Mouse (Mus musculus): ENCODE data around the gene Akt2. TPM values are rescaled to one million over a fixed set of nuclear protein-coding genes. Genes with fewer than 3 reads are reported as not detected.
"Not testable (repeated sequence)": the region's sequence is repeated elsewhere in the genome, so short reads cannot be mapped to it uniquely, and the experiment has no call there.

Gene Akt2
- total and polyA plus RNA-seq, 3 experiments: 134 to 219 (median 181) TPM

DNA sequence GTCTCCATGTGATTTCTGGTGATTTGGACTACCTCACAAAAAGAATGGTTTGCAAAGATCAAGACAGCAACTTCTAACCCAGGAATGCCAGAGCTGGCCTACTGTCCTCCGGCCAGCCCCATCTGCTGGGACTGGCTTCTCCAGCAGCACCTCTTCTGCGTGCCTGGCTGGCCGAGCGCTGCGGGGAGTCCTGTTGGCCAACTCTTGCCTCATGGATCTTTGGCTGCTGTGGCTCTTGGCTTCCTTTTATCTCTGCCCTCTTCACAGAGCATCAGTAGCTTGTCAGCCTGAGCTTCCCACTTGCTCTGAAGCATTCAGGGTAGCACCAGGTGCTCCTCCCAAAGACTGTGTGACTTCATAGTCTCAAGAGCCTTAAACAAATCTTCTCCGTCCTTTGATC is 36.8 kb downstream of the Akt2 start:
- Histone ChIP-seq H3K4me1 (ENCODE audit: control insufficient read depth, insufficient read depth, low read length) (peaks cover 2% of the 10 kb centered on the region; the same call in 1 of the 2 replicates), H3K4me3 (no peak overlapping the region), H3K79me2 (replicated peaks; ENCODE audit: control insufficient read depth, insufficient read depth, low read length) (no peaks in the 10 kb centered on the region), H3K27me3 (ENCODE audit: control insufficient read depth, insufficient read depth, low read length) (no peaks in the 10 kb centered on the region), H3K9ac (ENCODE audit: low read depth, low read length) (no peak overlapping the region), H3K36me3 (ENCODE audit: control insufficient read depth, insufficient read depth, low read length) (no peaks in the 10 kb centered on the region), H3K27ac (no peak overlapping the region)
- WGBS: 48% methylated on average over 6 of the region's 6 CpGs
- TF ChIP-seq EP300 (IDR thresholded peaks at IDR 0.05; ENCODE audit: insufficient read depth, low read depth, low read length) (0 out of 2 replicates have a peak, but pooled peaks have one; percentile 19), POLR2A (IDR thresholded peaks at IDR 0.05; ENCODE audit: insufficient read depth, low read depth, low read length) (no peak), CTCF (IDR thresholded peaks at IDR 0.05) (0 out of 2 replicates have a peak, but pooled peaks have one; percentile 5)
- peak in 1 of 2 experiments; percentile 68 for DNase-seq
- intact Hi-C loops (cut with DNase I): no loop called here

DNA sequence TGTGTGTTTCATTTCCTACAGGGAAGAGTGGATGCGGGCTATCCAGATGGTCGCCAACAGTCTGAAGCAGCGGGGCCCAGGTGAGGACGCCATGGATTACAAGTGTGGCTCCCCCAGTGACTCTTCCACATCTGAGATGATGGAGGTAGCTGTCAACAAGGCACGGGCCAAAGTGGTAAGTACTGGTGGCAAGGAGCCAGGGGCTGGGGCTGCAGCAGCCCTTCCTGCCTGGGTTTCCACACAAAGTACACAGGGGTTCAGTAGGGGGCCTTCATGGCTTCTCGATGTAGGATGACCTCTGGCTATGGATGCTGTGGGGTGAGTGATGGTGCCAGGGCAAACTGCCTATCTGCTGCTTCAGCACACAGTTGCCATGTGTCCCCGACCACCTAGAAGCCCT is 37.5 kb downstream of the Akt2 start:
- H3K4me1 ChIP-seq (ENCODE audit: control insufficient read depth, insufficient read depth, low read length); H3K9ac ChIP-seq (ENCODE audit: low read depth, low read length); intact Hi-C loops (cut with DNase I); H3K27ac ChIP-seq; H3K27me3 ChIP-seq (ENCODE audit: control insufficient read depth, insufficient read depth, low read length); DNase-seq; H3K79me2 ChIP-seq (replicated peaks; ENCODE audit: control insufficient read depth, insufficient read depth, low read length); H3K4me3 ChIP-seq; H3K36me3 ChIP-seq (ENCODE audit: control insufficient read depth, insufficient read depth, low read length): not testable (repeated sequence)
- 84% methylated on average over 7 of the region's 7 CpGs for WGBS

DNA sequence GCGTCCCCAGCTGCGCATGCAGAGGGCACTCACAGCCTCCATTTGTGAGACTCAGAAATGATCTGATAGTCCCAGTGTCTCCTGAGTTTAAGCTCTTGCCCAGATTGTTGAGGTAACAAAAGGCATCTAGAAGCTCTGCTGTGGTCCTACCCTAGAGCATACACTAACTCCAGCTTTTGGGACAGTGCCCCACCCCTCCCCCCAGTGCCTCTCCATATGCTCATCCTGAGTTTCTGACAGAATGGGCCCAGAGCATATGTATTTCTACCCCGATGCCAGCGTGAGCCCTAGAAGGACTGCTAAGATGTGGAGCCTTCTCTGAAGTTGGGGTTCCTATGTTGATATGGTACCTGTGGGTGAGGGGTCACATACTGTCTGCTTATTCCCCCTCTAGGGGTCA is 40.1 kb downstream of the Akt2 start:
- intact Hi-C loops (cut with DNase I): no loop called here
- no peaks in the 10 kb centered on the region for H3K79me2 ChIP-seq (replicated peaks; ENCODE audit: control insufficient read depth, insufficient read depth, low read length)
- H3K9ac ChIP-seq (ENCODE audit: low read depth, low read length): no peak overlapping the region
- 93% methylated on average over 4 of the region's 4 CpGs for WGBS
- DNase-seq: no peak
- TF ChIP-seq EP300 (IDR thresholded peaks at IDR 0.05; ENCODE audit: insufficient read depth, low read depth, low read length) (no peak), CTCF (IDR thresholded peaks at IDR 0.05) (no peak), POLR2A (IDR thresholded peaks at IDR 0.05; ENCODE audit: insufficient read depth, low read depth, low read length) (no peak)
- H3K36me3 ChIP-seq (ENCODE audit: control insufficient read depth, insufficient read depth, low read length): no peaks in the 10 kb centered on the region
- H3K27ac ChIP-seq: no peak overlapping the region
- H3K4me3 ChIP-seq: no peak overlapping the region
- H3K4me1 ChIP-seq (ENCODE audit: control insufficient read depth, insufficient read depth, low read length): peaks cover 2% of the 10 kb centered on the region; the same call in 1 of the 2 replicates
- H3K27me3 ChIP-seq (ENCODE audit: control insufficient read depth, insufficient read depth, low read length): no peaks in the 10 kb centered on the region

DNA sequence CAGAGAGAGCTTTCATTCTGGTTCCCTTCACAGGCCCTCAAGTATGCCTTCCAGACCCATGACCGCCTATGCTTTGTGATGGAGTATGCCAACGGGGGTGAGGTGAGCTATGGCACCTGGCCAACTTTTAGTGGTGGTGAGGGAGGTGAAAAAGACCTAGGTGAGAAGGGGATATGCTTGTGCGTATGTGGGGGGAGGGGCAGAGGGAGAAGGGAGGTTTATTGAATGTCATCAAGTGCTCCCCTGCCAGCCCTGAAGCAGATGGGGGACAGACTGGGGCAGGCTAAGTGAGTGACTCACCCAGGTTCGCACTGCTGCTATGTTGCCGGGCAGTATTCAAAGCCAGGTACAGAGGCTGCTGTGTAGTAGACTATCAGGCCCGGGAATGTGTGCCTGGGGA is 41.8 kb downstream of the Akt2 start:
- Histone ChIP-seq H3K4me3 (no peak overlapping the region), H3K27ac (no peak overlapping the region), H3K4me1 (ENCODE audit: control insufficient read depth, insufficient read depth, low read length) (no peaks in the 10 kb centered on the region; the same call in 1 of the 2 replicates), H3K36me3 (ENCODE audit: control insufficient read depth, insufficient read depth, low read length) (no peaks in the 10 kb centered on the region), H3K9ac (ENCODE audit: low read depth, low read length) (no peak overlapping the region), H3K79me2 (replicated peaks; ENCODE audit: control insufficient read depth, insufficient read depth, low read length) (no peaks in the 10 kb centered on the region), H3K27me3 (ENCODE audit: control insufficient read depth, insufficient read depth, low read length) (no peaks in the 10 kb centered on the region)
- intact Hi-C loops (cut with DNase I): no loop called here
- WGBS: 93% methylated on average over 6 of the region's 6 CpGs
- no peak for DNase-seq
- no peak for TF ChIP-seq CTCF (IDR thresholded peaks at IDR 0.05)
- TF ChIP-seq POLR2A (IDR thresholded peaks at IDR 0.05; ENCODE audit: insufficient read depth, low read depth, low read length): no peak
- no peak for TF ChIP-seq EP300 (IDR thresholded peaks at IDR 0.05; ENCODE audit: insufficient read depth, low read depth, low read length)

DNA sequence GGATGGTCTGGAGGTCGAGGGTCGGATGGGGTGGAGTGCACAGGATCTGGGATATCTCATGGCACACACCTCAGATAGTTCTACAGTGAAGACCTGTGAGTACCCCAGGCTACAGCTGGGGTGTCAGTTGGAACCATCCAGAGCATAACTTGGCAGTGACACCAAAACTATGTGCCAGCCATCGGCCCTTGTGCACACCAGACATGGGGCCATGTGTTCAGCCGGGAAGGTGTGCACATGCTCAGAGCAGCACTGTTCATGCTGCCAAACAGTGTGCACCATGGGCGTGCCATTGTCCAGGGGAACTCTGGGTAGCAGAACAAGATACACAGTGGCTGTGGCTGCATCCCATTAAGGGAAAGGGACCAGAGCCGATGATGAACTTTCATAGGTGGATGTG is 43.3 kb downstream of the Akt2 start:
- DNase-seq: no peak
- Histone ChIP-seq H3K4me1 (ENCODE audit: control insufficient read depth, insufficient read depth, low read length) (no peaks in the 10 kb centered on the region), H3K79me2 (replicated peaks; ENCODE audit: control insufficient read depth, insufficient read depth, low read length) (no peaks in the 10 kb centered on the region), H3K27me3 (ENCODE audit: control insufficient read depth, insufficient read depth, low read length) (no peaks in the 10 kb centered on the region), H3K9ac (ENCODE audit: low read depth, low read length) (no peak overlapping the region), H3K4me3 (no peak overlapping the region), H3K36me3 (ENCODE audit: control insufficient read depth, insufficient read depth, low read length) (no peaks in the 10 kb centered on the region), H3K27ac (no peak overlapping the region)
- WGBS: 92% methylated on average over 6 of the region's 6 CpGs
- no peak for TF ChIP-seq EP300 (IDR thresholded peaks at IDR 0.05; ENCODE audit: insufficient read depth, low read depth, low read length)
- TF ChIP-seq POLR2A (IDR thresholded peaks at IDR 0.05; ENCODE audit: insufficient read depth, low read depth, low read length): no peak
- no peak for TF ChIP-seq CTCF (IDR thresholded peaks at IDR 0.05)
- intact Hi-C loops (cut with DNase I): no loop called here

DNA sequence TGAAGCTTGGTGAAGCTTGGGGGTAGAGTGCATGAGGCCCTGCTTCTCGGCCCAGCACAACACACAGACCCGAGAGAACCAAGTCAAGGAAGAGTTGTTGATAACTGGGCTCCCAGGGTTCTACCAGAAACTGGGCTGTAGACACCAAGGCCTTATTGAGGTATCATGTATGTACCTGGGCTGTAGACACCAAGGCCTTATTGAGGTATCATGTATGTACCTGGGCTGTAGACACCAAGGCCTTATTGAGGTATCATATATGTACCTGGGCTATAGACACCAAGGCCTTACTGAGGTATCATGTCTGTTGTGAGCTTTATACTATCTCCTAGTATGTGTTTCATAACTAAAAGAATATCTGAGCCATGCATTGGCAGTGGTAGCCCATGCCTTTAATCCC is 43.7 kb downstream of the Akt2 start:
- H3K4me1 ChIP-seq (ENCODE audit: control insufficient read depth, insufficient read depth, low read length); H3K9ac ChIP-seq (ENCODE audit: low read depth, low read length); H3K27me3 ChIP-seq (ENCODE audit: control insufficient read depth, insufficient read depth, low read length); H3K79me2 ChIP-seq (replicated peaks; ENCODE audit: control insufficient read depth, insufficient read depth, low read length); H3K27ac ChIP-seq; H3K4me3 ChIP-seq; intact Hi-C loops (cut with DNase I); DNase-seq; H3K36me3 ChIP-seq (ENCODE audit: control insufficient read depth, insufficient read depth, low read length): not testable (repeated sequence)
- 95% methylated on average over 2 of the region's 2 CpGs for WGBS

All from heart, adult 2 months (tissue).